Mouse (Mus musculus) kidney, embryonic 15.5 days (tissue): ENCODE measurements around the gene Nr3c2. TPM values are rescaled to one million over a fixed set of nuclear protein-coding genes. Genes with fewer than 3 reads are reported as not detected.
A peak's percentile ranks its signal among the peaks of the same experiment; 100 is the strongest.

Experiments used
- ATAC-seq: fragments of 200-750 bp; cut with Nextera tagmentation; replicated peaks from 2 replicates; pipeline ENCODE4 v1.8.0; 2017; ENCODE audit warnings: moderate TSS enrichment; ENCODE audit not compliant: low FRiP score
- H3K27ac ChIP-seq: fragments of 300-500 bp; sonication (generic); 2 replicates; pipeline ENCODE4 v1.5.1; 2015; ENCODE audit warnings: mild to moderate bottlenecking, inconsistent platforms
- H3K27me3 ChIP-seq: fragments of 300-500 bp; sonication (generic); 2 replicates; pipeline ENCODE4 v1.6.1; 2015; ENCODE audit warnings: inconsistent platforms
- H3K36me3 ChIP-seq: fragments of 300-500 bp; sonication (generic); 2 replicates; pipeline ENCODE4 v1.6.1; 2015; ENCODE audit warnings: inconsistent platforms
- H3K4me1 ChIP-seq: fragments of 300-500 bp; sonication (generic); 2 replicates; pipeline ENCODE4 v1.6.1; 2015; ENCODE audit warnings: inconsistent platforms
- H3K4me2 ChIP-seq: fragments of 300-500 bp; sonication (generic); 2 replicates; pipeline ENCODE4 v1.6.1; 2015; ENCODE audit warnings: moderate library complexity, mild to moderate bottlenecking, inconsistent platforms
- H3K4me3 ChIP-seq: fragments of 300-500 bp; sonication (generic); replicated peaks from 2 replicates; pipeline ENCODE4 v1.5.1; 2015; ENCODE audit warnings: mild to moderate bottlenecking, inconsistent platforms
- H3K9ac ChIP-seq: fragments of 300-500 bp; sonication (generic); 2 replicates; pipeline ENCODE4 v1.6.1; 2015; ENCODE audit warnings: mild to moderate bottlenecking, inconsistent platforms
- H3K9me3 ChIP-seq: fragments of 300-500 bp; sonication (generic); replicated peaks from 2 replicates; pipeline ENCODE4 v1.6.1; 2016; ENCODE audit warnings: inconsistent platforms
- WGBS: fragments of 180-500 bp; shearing (Covaris S2); methylation state at CpG from one replicate; pipeline ENCODE4 v1.1.7; 2015; ENCODE audit warnings: mixed read lengths; 5-methylcytosine and 5-hydroxymethylcytosine counted together
- polyA plus RNA-seq: library from polyadenylated mRNA; unstranded; fragments of >200 nt; fragmentation: Nextera tagmentation; extraction: Ambion mirVana; gene quantifications from 2 replicates; pipeline ENCODE4 v1.2.1, GENCODE M21; 2015

Gene Nr3c2
- polyA plus RNA-seq, 1 experiment from 2014 or later = 3.7 TPM

- Histone ChIP-seq H3K4me1 (no peaks in the 10 kb centered on the region), H3K4me3 (no peak overlapping the region), H3K9me3 (no peaks in the 10 kb centered on the region), H3K9ac (no peak overlapping the region), H3K4me2 (no peak overlapping the region), H3K27ac (no peak overlapping the region), H3K27me3 (no peaks in the 10 kb centered on the region), H3K36me3 (no peaks in the 10 kb centered on the region)
- ATAC-seq = peak; percentile 62; the same call in 1 of the 2 replicates
Observed at GRCm38 (mm10) chr8:76984082-76984481, 84.8 kb downstream of the Nr3c2 start.

GRCm38 (mm10) chr8:76984851-76985250 lies 85.6 kb downstream of the Nr3c2 start:
- no peak for ATAC-seq
- WGBS = 90% methylated on average over 5 of the region's 5 CpGs

GRCm38 (mm10) chr8:76987876-76988275 lies 88.6 kb downstream of the Nr3c2 start:
- Histone ChIP-seq H3K27ac (no peak overlapping the region), H3K9ac (no peak overlapping the region), H3K27me3 (no peaks in the 10 kb centered on the region), H3K4me2 (no peak overlapping the region), H3K4me1 (no peaks in the 10 kb centered on the region), H3K36me3 (no peaks in the 10 kb centered on the region), H3K9me3 (no peaks in the 10 kb centered on the region), H3K4me3 (no peak overlapping the region)
- no peak for ATAC-seq
- WGBS = 59% methylated on average over 3 of the region's 3 CpGs

More at GRCm38 (mm10) chr8:76984851-76985250, 85.6 kb downstream of the Nr3c2 start:
- H3K9me3 ChIP-seq = no peaks in the 10 kb centered on the region
- H3K36me3 ChIP-seq = no peaks in the 10 kb centered on the region
- no peak overlapping the region for H3K9ac ChIP-seq
- no peaks in the 10 kb centered on the region for H3K4me1 ChIP-seq
- H3K4me2 ChIP-seq = no peak overlapping the region
- no peak overlapping the region for H3K27ac ChIP-seq
- no peak overlapping the region for H3K4me3 ChIP-seq
- no peaks in the 10 kb centered on the region for H3K27me3 ChIP-seq

GRCm38 (mm10) chr8:76998276-76998675 lies 99.0 kb downstream of the Nr3c2 start:
- H3K4me2 ChIP-seq = no peak overlapping the region
- H3K9ac ChIP-seq = no peak overlapping the region
- H3K27me3 ChIP-seq = no peaks in the 10 kb centered on the region
- no peaks in the 10 kb centered on the region for H3K36me3 ChIP-seq
- no peak overlapping the region for H3K27ac ChIP-seq
- H3K4me3 ChIP-seq = no peak overlapping the region
- no peak for ATAC-seq
- no peaks in the 10 kb centered on the region for H3K9me3 ChIP-seq
- H3K4me1 ChIP-seq = no peaks in the 10 kb centered on the region
- WGBS = 78% methylated on average over 4 of the region's 4 CpGs

GRCm38 (mm10) chr8:77009425-77009824 lies 110.2 kb downstream of the Nr3c2 start:
- 85% methylated on average over 10 of the region's 10 CpGs for WGBS
- no peak overlapping the region for H3K27ac ChIP-seq
- H3K4me3 ChIP-seq = no peak overlapping the region
- H3K36me3 ChIP-seq = no peaks in the 10 kb centered on the region
- no peak for ATAC-seq
- no peak overlapping the region for H3K9ac ChIP-seq
- no peaks in the 10 kb centered on the region for H3K4me1 ChIP-seq
- no peak overlapping the region for H3K4me2 ChIP-seq
- H3K27me3 ChIP-seq = no peaks in the 10 kb centered on the region
- no peaks in the 10 kb centered on the region for H3K9me3 ChIP-seq

GRCm38 (mm10) chr8:77011985-77012384 lies 112.7 kb downstream of the Nr3c2 start:
- Histone ChIP-seq H3K9ac (no peak overlapping the region), H3K9me3 (no peaks in the 10 kb centered on the region), H3K4me2 (no peak overlapping the region), H3K36me3 (no peaks in the 10 kb centered on the region), H3K27me3 (no peaks in the 10 kb centered on the region), H3K4me3 (no peak overlapping the region), H3K4me1 (no peaks in the 10 kb centered on the region), H3K27ac (no peak overlapping the region)
- WGBS = 84% methylated on average over 3 of the region's 3 CpGs
- ATAC-seq = no peak

- Histone ChIP-seq H3K27me3 (no peaks in the 10 kb centered on the region), H3K36me3 (no peaks in the 10 kb centered on the region), H3K9ac (no peak overlapping the region), H3K4me3 (no peak overlapping the region), H3K27ac (no peak overlapping the region), H3K4me1 (no peaks in the 10 kb centered on the region), H3K4me2 (no peak overlapping the region), H3K9me3 (no peaks in the 10 kb centered on the region)
- 79% methylated on average over 6 of the region's 6 CpGs for WGBS
- ATAC-seq = no peak
Observed at GRCm38 (mm10) chr8:77012641-77013040, 113.4 kb downstream of the Nr3c2 start.

- H3K9me3 ChIP-seq = no peaks in the 10 kb centered on the region
- no peaks in the 10 kb centered on the region for H3K4me1 ChIP-seq
- no peak overlapping the region for H3K9ac ChIP-seq
- H3K4me2 ChIP-seq = no peak overlapping the region
- H3K4me3 ChIP-seq = no peak overlapping the region
- H3K27me3 ChIP-seq = no peaks in the 10 kb centered on the region
- no peak overlapping the region for H3K27ac ChIP-seq
- 92% methylated on average over 3 of the region's 3 CpGs for WGBS
- no peaks in the 10 kb centered on the region for H3K36me3 ChIP-seq
- no peak for ATAC-seq
Observed at GRCm38 (mm10) chr8:77016713-77017112, 117.5 kb downstream of the Nr3c2 start.

- Histone ChIP-seq H3K4me3 (no peak overlapping the region), H3K4me1 (no peaks in the 10 kb centered on the region), H3K9me3 (no peaks in the 10 kb centered on the region), H3K9ac (no peak overlapping the region), H3K27me3 (no peaks in the 10 kb centered on the region), H3K27ac (no peak overlapping the region), H3K4me2 (no peak overlapping the region), H3K36me3 (no peaks in the 10 kb centered on the region)
- 69% methylated on average over 13 of the region's 13 CpGs for WGBS
- ATAC-seq = no peak
Observed at GRCm38 (mm10) chr8:77023837-77024710, 124.8 kb downstream of the Nr3c2 start.

GRCm38 (mm10) chr8:77031213-77031612 lies 132.0 kb downstream of the Nr3c2 start:
- no peak overlapping the region for H3K4me2 ChIP-seq
- no peaks in the 10 kb centered on the region for H3K4me1 ChIP-seq
- WGBS = 68% methylated on average over 3 of the region's 3 CpGs
- no peaks in the 10 kb centered on the region for H3K27me3 ChIP-seq
- peak; percentile 74 for ATAC-seq
- no peak overlapping the region for H3K27ac ChIP-seq
- no peaks in the 10 kb centered on the region for H3K9me3 ChIP-seq
- no peak overlapping the region for H3K9ac ChIP-seq
- no peak overlapping the region for H3K4me3 ChIP-seq
- H3K36me3 ChIP-seq = no peaks in the 10 kb centered on the region

- Histone ChIP-seq H3K27ac (no peak overlapping the region), H3K4me3 (no peak overlapping the region), H3K4me2 (no peak overlapping the region), H3K9ac (no peak overlapping the region), H3K27me3 (no peaks in the 10 kb centered on the region), H3K4me1 (no peaks in the 10 kb centered on the region), H3K9me3 (no peaks in the 10 kb centered on the region), H3K36me3 (no peaks in the 10 kb centered on the region)
- no peak for ATAC-seq
- 71% methylated on average over 3 of the region's 3 CpGs for WGBS
Observed at GRCm38 (mm10) chr8:77033706-77034464, 134.6 kb downstream of the Nr3c2 start.

GRCm38 (mm10) chr8:77034465-77034829 lies 135.2 kb downstream of the Nr3c2 start:
- Histone ChIP-seq H3K9ac (no peak overlapping the region), H3K27ac (no peak overlapping the region), H3K4me2 (no peak overlapping the region), H3K4me1 (no peaks in the 10 kb centered on the region), H3K4me3 (no peak overlapping the region), H3K27me3 (no peaks in the 10 kb centered on the region), H3K36me3 (no peaks in the 10 kb centered on the region), H3K9me3 (no peaks in the 10 kb centered on the region)
- WGBS = 90% methylated on average over 7 of the region's 7 CpGs
- ATAC-seq = no peak
